Mouse (Mus musculus) thymus, postnatal 0 days (tissue): ENCODE measurements around the gene Cga. TPM values are rescaled to one million over a fixed set of nuclear protein-coding genes. Genes with fewer than 3 reads are reported as not detected.
"Not testable (repeated sequence)": the region's sequence is repeated elsewhere in the genome, so short reads cannot be mapped to it uniquely, and the experiment has no call there.

Experiments used
- DNase-seq: peaks from one replicate; pipeline ENCODE4 v3.0.0-alpha.2; 2015; ENCODE audit warnings: low spot score
- polyA plus RNA-seq: library from polyadenylated mRNA; unstranded; fragments of >200 nt; fragmentation: Nextera tagmentation; extraction: Ambion mirVana; gene quantifications from 2 replicates; pipeline ENCODE4 v1.2.1, GENCODE M21; 2015

Cga gene
- polyA plus RNA-seq, 1 experiment from 2014 or later, result 1.8 TPM

DNA sequence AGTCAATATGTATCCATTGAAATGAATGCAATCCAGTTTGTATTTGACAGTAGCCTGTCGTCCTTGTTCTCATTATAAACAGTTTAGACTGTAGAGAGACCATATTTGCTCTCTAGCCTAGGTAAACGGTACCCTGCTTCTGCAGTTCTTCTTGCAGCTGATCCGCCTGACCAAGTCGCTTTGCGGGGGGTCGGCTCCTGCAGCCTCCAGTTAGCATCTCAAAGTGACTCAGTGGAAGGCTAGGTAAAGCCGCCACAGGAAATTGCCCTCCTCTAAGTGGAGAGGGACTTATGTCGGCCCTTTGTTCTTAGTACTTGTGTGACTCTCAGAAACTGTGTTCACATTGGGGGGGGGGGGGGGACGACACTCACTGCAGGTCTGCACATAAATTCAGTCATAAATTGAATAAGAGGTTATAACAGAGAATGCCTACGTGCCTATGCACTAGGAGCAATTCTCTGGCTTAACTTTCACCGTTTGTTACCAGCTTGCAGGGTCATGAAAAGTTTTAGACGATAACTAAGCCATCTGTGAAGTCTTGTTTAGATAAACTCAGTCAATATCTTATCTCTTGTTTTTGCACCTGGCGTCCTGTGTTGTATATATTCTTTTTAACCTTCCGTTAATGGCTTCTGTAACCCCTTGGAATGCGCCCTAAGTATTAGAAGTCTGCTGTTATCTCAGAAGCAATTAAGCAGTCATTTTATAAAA is 4.3 kb upstream of the Cga start:
- peak; percentile 30 for DNase-seq

- DNase-seq, result peak; percentile 59
Observed at GRCm38 (mm10) chr4:34889812-34890185, 3.8 kb upstream of the Cga start.

DNA sequence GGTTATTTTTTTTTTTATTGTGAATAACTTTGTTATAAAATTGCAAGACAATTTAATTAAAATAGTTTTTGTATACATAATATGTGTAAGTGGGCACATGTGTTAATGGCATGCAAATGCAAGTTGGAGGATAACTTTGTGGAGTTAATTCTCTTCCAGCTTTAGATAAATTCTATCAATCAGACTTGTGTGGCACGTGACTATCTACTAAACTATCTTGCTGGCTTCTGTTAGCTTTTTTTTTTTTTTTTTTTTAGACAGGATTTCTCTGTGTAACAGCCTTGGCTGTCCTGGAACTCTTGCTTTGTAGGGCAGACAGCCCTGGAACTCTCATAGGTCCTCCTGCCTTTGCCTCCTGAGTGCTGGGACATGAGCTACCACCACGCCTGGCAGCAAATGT is 4.9 kb downstream of the Cga start:
- DNase-seq, result no peak

- DNase-seq, result no peak
Observed at GRCm38 (mm10) chr4:34899322-34899721, 5.7 kb downstream of the Cga start.

GRCm38 (mm10) chr4:34900155-34900554 is 6.6 kb downstream of the Cga start:
- DNase-seq, result no peak

DNA sequence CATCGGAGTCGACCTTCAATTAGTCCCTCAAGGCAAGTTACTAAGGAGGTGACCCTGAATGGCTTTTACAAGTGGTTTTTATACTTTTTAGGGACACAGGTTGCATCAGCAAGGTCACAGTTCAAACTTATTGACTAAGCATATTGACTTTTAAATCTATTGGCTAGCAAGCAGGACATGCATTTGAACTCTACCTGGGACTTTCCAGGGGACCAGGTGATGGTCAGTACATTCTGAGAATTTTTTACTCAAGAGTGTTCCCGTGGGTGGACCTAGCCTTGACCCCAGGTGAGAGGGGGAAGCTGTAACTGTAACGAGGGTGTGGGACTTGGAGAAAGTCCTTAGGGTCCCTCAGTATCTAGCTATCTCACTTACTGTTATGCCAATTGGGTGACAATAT is 7.6 kb downstream of the Cga start:
- no peak for DNase-seq

DNA sequence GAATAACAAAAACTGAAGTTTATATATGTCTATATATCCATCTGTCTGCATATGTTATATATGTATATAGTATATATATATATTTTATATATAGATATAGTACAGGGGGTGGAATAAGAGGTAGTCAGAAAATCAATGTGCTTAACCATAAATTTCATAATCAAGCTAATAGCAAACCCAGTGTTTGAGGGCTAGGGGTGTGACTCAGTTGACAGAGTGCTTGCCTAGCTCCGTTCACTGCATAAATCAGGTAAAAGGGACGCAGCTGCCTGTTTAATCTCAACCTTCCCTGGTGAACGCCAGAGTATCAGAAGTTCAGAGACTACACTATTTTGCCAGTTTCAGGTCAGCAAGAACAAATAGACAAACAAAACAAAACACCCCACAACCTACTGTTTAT is 8.0 kb downstream of the Cga start:
- DNase-seq, result not testable (repeated sequence)

GRCm38 (mm10) chr4:34905396-34905795 is 11.8 kb downstream of the Cga start:
- DNase-seq, result peak; percentile 35

DNA sequence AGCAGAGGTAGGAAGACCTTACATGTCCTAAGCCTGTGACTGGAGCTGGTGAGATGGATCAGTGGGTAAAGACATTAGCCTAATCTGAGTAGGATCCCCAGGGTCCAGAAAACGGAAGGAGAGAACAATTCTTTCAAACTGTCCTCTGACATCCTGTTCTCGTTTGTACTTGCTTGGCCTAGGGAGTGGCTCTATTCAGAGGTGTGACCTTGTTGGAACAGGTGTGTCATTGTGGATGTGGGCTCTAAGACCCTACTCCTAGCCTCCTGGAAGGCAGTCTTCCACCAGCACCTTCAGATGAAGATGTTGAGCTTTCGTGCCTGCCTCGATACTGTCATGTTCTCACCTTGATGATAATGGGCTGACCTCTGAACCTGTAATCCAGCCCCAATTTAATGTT is 12.6 kb downstream of the Cga start:
- no peak for DNase-seq

- DNase-seq, result no peak
Observed at GRCm38 (mm10) chr4:34907026-34907425, 13.4 kb downstream of the Cga start.

DNA sequence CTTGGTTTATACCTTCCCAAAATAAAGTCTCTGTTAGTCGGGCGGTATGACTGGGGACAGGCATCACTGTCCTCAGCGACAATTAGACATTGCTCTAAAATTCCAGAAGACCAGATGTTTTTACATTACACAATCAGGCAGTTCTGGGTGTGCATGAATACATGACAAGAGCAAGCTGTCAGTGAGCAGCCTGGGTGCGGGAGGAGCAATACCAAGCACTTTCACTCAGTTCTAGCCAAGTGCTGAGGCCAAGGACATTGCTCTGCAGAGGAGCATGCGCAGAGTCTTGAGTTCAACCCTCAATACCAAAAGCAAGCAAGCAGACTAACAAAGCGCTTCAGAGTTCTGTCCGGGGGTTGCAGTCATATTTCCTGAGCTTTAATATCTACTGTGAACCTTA is 14.5 kb downstream of the Cga start:
- DNase-seq, result no peak

DNA sequence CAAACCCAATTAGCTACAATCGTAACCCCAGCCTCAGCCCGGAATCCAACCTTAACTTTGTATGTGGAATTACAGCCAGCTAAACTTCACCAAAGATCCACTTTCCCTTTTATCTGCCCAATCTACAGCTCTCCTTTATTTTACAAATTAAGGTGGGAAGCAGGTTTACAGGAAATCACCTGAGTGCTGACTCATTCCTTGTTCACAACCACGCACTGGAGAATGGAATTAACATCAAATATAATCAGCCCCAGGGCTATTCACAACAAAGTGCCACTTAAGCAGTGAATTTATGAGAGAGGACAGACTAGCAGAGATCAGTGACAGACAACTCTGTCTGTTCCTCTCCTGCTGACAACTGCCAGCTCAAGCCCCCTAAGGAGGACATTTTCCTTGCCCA is 17.8 kb downstream of the Cga start:
- no peak for DNase-seq

GRCm38 (mm10) chr4:34912171-34912570 is 18.6 kb downstream of the Cga start:
- no peak for DNase-seq

DNA sequence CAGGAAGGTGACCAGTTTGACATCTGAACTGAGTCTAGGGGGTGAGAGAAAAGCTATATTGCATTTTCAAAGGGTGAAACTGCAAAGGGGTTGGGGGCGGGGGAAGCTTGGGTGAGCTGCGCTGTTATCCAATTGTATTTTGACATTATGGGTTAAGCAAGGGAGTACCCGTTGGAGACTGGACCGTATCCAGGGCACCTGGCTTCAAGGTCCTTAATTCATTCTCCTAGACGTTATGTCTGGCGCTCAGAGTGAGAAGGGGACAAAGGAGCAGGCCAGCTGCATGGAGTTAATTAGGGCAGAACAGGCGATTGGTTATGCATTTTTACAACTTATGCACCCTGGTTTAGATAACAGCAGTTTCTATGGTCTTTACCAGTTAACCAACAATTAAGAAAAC is 23.8 kb downstream of the Cga start:
- DNase-seq, result no peak

DNA sequence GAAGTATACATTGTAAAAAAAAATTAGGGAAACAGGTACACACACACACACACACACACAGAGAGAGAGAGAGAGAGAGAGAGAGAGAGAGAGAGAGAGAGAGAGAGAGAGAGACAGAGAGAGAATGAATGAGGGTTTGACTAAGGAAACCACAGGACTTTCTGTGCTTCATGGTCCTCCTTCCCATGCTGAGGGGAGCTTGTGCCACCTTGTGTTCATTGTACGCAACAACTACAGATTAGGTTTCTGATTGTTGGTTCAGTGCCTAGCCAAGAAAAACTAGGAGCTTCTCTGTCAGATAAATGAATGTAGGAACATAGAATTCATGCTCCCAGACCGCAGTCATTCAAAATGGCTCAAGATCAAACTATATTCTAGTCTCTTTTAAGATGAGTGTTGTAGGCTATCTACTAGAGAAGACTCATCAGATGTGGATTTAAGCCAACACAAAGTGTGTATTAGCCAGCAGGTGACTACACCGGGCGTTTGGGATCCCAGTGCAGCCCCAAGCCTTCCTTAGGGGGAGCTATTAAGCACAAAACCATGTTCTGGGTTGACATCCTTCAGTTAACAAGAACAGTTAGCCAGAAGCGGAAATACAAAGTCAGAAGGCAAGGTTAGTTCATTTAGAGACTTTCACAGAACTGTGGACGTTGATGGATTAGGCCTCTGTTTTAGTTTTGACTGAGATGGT is 28.7 kb downstream of the Cga start:
- DNase-seq, result peak; percentile 63

- DNase-seq, result not testable (repeated sequence)
Observed at GRCm38 (mm10) chr4:34928386-34928785, 34.8 kb downstream of the Cga start.

DNA sequence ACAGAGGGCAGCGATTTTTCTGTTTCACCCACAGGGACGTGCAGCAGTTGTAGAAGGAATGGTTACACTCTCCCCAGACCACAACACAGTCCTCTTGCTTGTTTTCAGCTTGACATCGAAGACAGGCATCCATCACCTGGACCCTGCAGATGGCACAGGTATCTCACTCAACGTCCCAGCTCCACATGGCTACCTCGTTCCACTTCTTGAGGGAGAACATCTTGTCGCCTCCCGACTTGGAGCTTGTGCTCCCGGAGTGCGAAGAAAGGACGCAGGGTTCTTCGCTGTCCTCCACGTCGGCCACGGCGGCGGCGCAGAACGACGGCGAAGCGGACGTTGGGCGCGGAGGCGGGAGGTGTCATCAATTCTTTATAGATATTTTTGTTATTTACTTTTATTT is 47.5 kb downstream of the Cga start:
- no peak for DNase-seq

- no peak for DNase-seq
Observed at GRCm38 (mm10) chr4:34947181-34947580, 53.6 kb downstream of the Cga start.

- no peak for DNase-seq
Observed at GRCm38 (mm10) chr4:34953716-34954115, 60.1 kb downstream of the Cga start.
